Mouse (Mus musculus): ENCODE data around the gene BC005624.

- TF ChIP-seq EP300 (IDR thresholded peaks at IDR 0.05; ENCODE audit: low read depth in 1 of 2, low read length in 2 of 2) (no peak), ZKSCAN1 (IDR thresholded peaks at IDR 0.05; ENCODE audit: low read depth, low read length) (no peak), ZNF384 (IDR thresholded peaks at IDR 0.05; ENCODE audit: low read depth, low read length) (no peak), CTCF (IDR thresholded peaks at IDR 0.05 in 2 of 3, conservative IDR thresholded peaks at IDR 0.05 in 1 of 3; ENCODE audit: control insufficient read depth in 1 of 3, insufficient read depth in 1 of 3, low read depth in 2 of 3, low read length in 3 of 3, poor library complexity in 1 of 3, severe bottlenecking in 1 of 3) (no peak), POLR2A (IDR thresholded peaks at IDR 0.05; ENCODE audit: control insufficient read depth in 1 of 2, insufficient read depth in 1 of 2, low read depth in 1 of 2, low read length in 2 of 2, poor library complexity in 1 of 2) (no peak), MAFK (IDR thresholded peaks at IDR 0.05; ENCODE audit: borderline replicate concordance, low read depth, low read length) (no peak), CHD2 (IDR thresholded peaks at IDR 0.05; ENCODE audit: low read length) (no peak), HCFC1 (IDR thresholded peaks at IDR 0.05; ENCODE audit: low read depth, low read length) (no peak), MAX (IDR thresholded peaks at IDR 0.05; ENCODE audit: low read length) (no peak)
Measured at GRCm38 (mm10) chr2:30994853-30995252, 12.9 kb upstream of the BC005624 start.

Data from MEL (cell line).